Mouse (Mus musculus) forebrain, embryonic 11.5 days (tissue): ENCODE data around the gene Lhfp. TPM values are rescaled to one million over a fixed set of nuclear protein-coding genes. Genes with fewer than 3 reads are reported as not detected.

Source experiments
- ATAC-seq: fragments of 200-750 bp; cut with Nextera tagmentation; replicated peaks from 2 replicates; pipeline ENCODE4 v1.8.0; 2017; ENCODE audit warnings: moderate TSS enrichment; ENCODE audit not compliant: low FRiP score
- DNase-seq: peaks from one replicate; pipeline ENCODE4 v3.0.0-alpha.2; 2017; ENCODE audit warnings: low spot score
- H3K27ac ChIP-seq: fragments of 300-500 bp; sonication (generic); 2 replicates; pipeline ENCODE4 v1.5.1; 2014; ENCODE audit warnings: low read depth, low read length
- H3K27me3 ChIP-seq: fragments of 300-500 bp; sonication (generic); 2 replicates; pipeline ENCODE4 v1.6.1; 2014; ENCODE audit warnings: mild to moderate bottlenecking, low read length, mixed read lengths; ENCODE audit not compliant: control insufficient read depth, insufficient read depth
- H3K36me3 ChIP-seq: fragments of 300-500 bp; sonication (generic); 2 replicates; pipeline ENCODE4 v1.6.1; 2014; ENCODE audit warnings: mild to moderate bottlenecking, low read length, moderate library complexity, mixed read lengths; ENCODE audit not compliant: control insufficient read depth, insufficient read depth
- H3K4me1 ChIP-seq: fragments of 300-500 bp; sonication (generic); replicated peaks from 2 replicates; pipeline ENCODE4 v1.6.1; 2014; ENCODE audit warnings: low read length, mixed read lengths; ENCODE audit not compliant: control insufficient read depth, insufficient read depth
- H3K4me2 ChIP-seq: fragments of 300-500 bp; sonication (generic); 2 replicates; pipeline ENCODE4 v1.6.1; 2014; ENCODE audit warnings: low read depth, mild to moderate bottlenecking, low read length, moderate library complexity, mixed read lengths; ENCODE audit not compliant: severe bottlenecking
- H3K4me3 ChIP-seq: fragments of 300-500 bp; sonication (generic); 2 replicates; pipeline ENCODE4 v1.5.1; 2014; ENCODE audit warnings: low read depth, low read length
- H3K9ac ChIP-seq: fragments of 300-500 bp; sonication (generic); 2 replicates; pipeline ENCODE4 v1.6.1; 2014; ENCODE audit warnings: low read length
- H3K9me3 ChIP-seq: fragments of 300-500 bp; sonication (generic); 2 replicates; pipeline ENCODE4 v1.6.1; 2016; ENCODE audit warnings: low read length, mixed read lengths; ENCODE audit not compliant: control insufficient read depth
- WGBS: fragments of 180-500 bp; shearing (Covaris S2); extraction: QIAGEN DNeasy Blood & Tissue Kit; methylation state at CpG from one replicate; pipeline ENCODE4 v1.1.7; 2014; 5-methylcytosine and 5-hydroxymethylcytosine counted together
- polyA plus RNA-seq: library from polyadenylated mRNA; unstranded; fragments of >200 nt; fragmentation: Nextera tagmentation; extraction: Ambion mirVana; gene quantifications from 2 replicates; pipeline ENCODE4 v1.2.1, GENCODE M21; 2014

Lhfp gene
- polyA plus RNA-seq, 1 experiment from 2014 or later = 24.8 TPM

- Histone ChIP-seq H3K27me3 (no peaks in the 10 kb centered on the region), H3K9me3 (no peaks in the 10 kb centered on the region), H3K36me3 (no peaks in the 10 kb centered on the region), H3K4me3 (no peak overlapping the region), H3K27ac (no peak overlapping the region), H3K4me1 (no peaks in the 10 kb centered on the region), H3K9ac (no peak overlapping the region), H3K4me2 (no peak overlapping the region)
- no peak for ATAC-seq
- 86% methylated on average over 3 of the region's 3 CpGs for WGBS
- DNase-seq = no peak
Observed at GRCm38 (mm10) chr3:53292474-53292873, 251.1 kb downstream of the Lhfp start.

GRCm38 (mm10) chr3:53292979-53293378, 251.7 kb downstream of the Lhfp start:
- DNase-seq = no peak
- H3K9me3 ChIP-seq = no peaks in the 10 kb centered on the region
- no peak overlapping the region for H3K4me3 ChIP-seq
- H3K9ac ChIP-seq = no peak overlapping the region
- 93% methylated on average over 4 of the region's 4 CpGs for WGBS
- no peaks in the 10 kb centered on the region for H3K36me3 ChIP-seq
- H3K4me2 ChIP-seq = no peak overlapping the region
- no peaks in the 10 kb centered on the region for H3K4me1 ChIP-seq
- ATAC-seq = no peak
- H3K27ac ChIP-seq = no peak overlapping the region
- no peaks in the 10 kb centered on the region for H3K27me3 ChIP-seq

- no peak overlapping the region for H3K4me3 ChIP-seq
- no peak for DNase-seq
- 84% methylated on average over 4 of the region's 4 CpGs for WGBS
- no peak for ATAC-seq
- H3K9me3 ChIP-seq = no peaks in the 10 kb centered on the region
- no peaks in the 10 kb centered on the region for H3K36me3 ChIP-seq
- no peaks in the 10 kb centered on the region for H3K27me3 ChIP-seq
- H3K4me1 ChIP-seq = no peaks in the 10 kb centered on the region
- H3K9ac ChIP-seq = no peak overlapping the region
- H3K27ac ChIP-seq = no peak overlapping the region
- H3K4me2 ChIP-seq = no peak overlapping the region
Observed at GRCm38 (mm10) chr3:53293901-53294433, 252.6 kb downstream of the Lhfp start.

GRCm38 (mm10) chr3:53294855-53295254, 253.5 kb downstream of the Lhfp start:
- Histone ChIP-seq H3K36me3 (no peaks in the 10 kb centered on the region), H3K9me3 (no peaks in the 10 kb centered on the region), H3K27me3 (no peaks in the 10 kb centered on the region), H3K4me2 (no peak overlapping the region), H3K4me1 (no peaks in the 10 kb centered on the region), H3K27ac (no peak overlapping the region), H3K4me3 (no peak overlapping the region), H3K9ac (no peak overlapping the region)
- 39% methylated on average over 6 of the region's 6 CpGs for WGBS
- DNase-seq (peak; percentile 52), ATAC-seq (no peak)

DNA sequence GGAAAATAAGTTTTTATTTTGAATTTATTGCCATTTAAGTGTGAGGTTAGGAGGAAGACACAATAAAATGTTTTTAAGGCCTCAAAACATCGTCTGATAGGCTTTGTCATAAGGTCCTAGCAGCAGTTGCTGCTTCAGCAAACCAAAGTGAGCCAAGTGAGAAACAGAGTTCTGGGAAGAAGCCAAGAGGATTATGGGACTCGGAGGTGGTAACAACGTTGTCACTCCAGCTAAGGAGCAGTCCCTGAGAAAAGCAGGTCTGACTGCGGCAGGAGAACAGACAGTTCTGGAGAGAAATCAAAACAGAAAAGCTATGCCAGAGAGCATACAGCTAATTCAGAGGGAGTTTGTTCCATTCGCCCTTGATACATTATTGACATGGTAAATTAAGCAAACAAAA, 260.5 kb downstream of the Lhfp start:
- H3K4me1 ChIP-seq = no peaks in the 10 kb centered on the region
- 78% methylated on average over 5 of the region's 5 CpGs for WGBS
- no peak overlapping the region for H3K9ac ChIP-seq
- no peak overlapping the region for H3K4me2 ChIP-seq
- H3K27ac ChIP-seq = no peak overlapping the region
- H3K36me3 ChIP-seq = no peaks in the 10 kb centered on the region
- H3K27me3 ChIP-seq = no peaks in the 10 kb centered on the region
- ATAC-seq (no peak), DNase-seq (no peak)
- peaks cover 3% of the 10 kb centered on the region; the same call in 1 of the 2 replicates for H3K9me3 ChIP-seq
- H3K4me3 ChIP-seq = no peak overlapping the region

DNA sequence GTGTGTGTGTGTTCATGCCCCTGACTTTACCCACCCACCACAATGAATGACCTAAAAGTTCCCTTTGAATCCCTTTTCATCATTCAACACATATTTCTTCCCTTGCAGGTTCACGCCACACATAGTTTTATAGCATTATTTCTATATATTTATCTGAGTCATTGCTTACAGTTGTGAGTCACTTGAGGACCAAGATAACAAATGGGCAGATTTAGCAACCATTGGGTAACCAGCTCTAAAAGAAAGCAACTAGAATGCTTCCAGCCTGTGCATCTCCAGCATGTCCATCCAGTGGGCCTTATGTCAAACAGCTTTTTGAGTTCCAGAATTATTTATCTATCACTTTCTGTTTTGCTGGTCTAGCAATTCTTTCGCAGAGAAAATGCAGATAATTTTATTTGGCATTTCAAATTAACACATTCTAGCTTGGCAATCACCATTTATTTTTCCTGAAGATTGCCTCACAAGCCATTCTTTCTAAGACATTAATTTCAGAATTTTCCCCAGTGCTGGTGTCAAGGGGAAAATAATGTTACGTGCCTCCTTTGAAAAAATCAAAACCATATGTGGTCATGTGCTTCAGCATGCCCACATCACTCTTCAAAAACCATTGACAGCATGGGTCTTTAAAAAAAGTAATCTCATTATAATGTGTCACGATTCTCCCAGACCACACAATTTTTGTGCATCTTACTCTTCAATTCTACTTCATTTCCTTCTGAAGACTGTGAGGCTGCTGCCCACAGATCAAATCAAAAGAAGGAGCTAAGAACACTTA, 263.0 kb downstream of the Lhfp start:
- no peak overlapping the region for H3K27ac ChIP-seq
- DNase-seq (no peak), ATAC-seq (no peak)
- H3K9me3 ChIP-seq = peaks cover 3% of the 10 kb centered on the region; the same call in 1 of the 2 replicates
- no peak overlapping the region for H3K4me2 ChIP-seq
- 78% methylated on average over 4 of the region's 4 CpGs for WGBS
- no peaks in the 10 kb centered on the region for H3K4me1 ChIP-seq
- no peak overlapping the region for H3K9ac ChIP-seq
- H3K4me3 ChIP-seq = no peak overlapping the region
- H3K36me3 ChIP-seq = no peaks in the 10 kb centered on the region
- H3K27me3 ChIP-seq = no peaks in the 10 kb centered on the region

GRCm38 (mm10) chr3:53305860-53306259, 264.5 kb downstream of the Lhfp start:
- 76% methylated on average over 1 of the region's 1 CpGs for WGBS
- H3K27me3 ChIP-seq = no peaks in the 10 kb centered on the region
- peaks cover 3% of the 10 kb centered on the region; the same call in 1 of the 2 replicates for H3K9me3 ChIP-seq
- H3K27ac ChIP-seq = no peak overlapping the region
- no peak overlapping the region for H3K4me3 ChIP-seq
- H3K9ac ChIP-seq = no peak overlapping the region
- no peaks in the 10 kb centered on the region for H3K4me1 ChIP-seq
- H3K4me2 ChIP-seq = no peak overlapping the region
- no peaks in the 10 kb centered on the region for H3K36me3 ChIP-seq
- ATAC-seq (no peak), DNase-seq (no peak)

DNA sequence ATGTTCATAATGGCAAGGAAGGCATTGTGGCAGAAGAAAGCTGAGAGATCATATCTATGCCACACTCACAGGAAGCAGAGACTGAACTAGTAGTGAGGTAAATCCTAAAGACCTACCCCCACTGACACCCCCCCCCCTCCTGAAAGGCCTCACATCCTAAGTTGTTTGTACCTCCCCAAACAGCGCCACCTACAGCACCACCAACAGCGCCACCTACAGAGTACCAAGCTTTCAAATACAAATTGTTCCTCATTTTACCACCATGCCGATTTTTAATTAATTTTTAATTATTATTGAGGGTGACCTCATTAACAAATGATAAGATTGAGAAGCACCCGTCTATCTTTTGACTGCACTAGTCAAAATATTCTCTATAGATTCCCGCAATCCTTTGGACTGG, 267.3 kb downstream of the Lhfp start:
- Histone ChIP-seq H3K4me2 (no peak overlapping the region), H3K4me3 (no peak overlapping the region), H3K4me1 (no peaks in the 10 kb centered on the region), H3K9me3 (peaks cover 3% of the 10 kb centered on the region; the same call in 1 of the 2 replicates), H3K36me3 (no peaks in the 10 kb centered on the region), H3K27me3 (no peaks in the 10 kb centered on the region), H3K9ac (no peak overlapping the region), H3K27ac (no peak overlapping the region)
- ATAC-seq (no peak), DNase-seq (no peak)
- 55% methylated on average over 5 of the region's 5 CpGs for WGBS

GRCm38 (mm10) chr3:53310093-53310492, 268.8 kb downstream of the Lhfp start:
- H3K4me1 ChIP-seq = no peaks in the 10 kb centered on the region
- ATAC-seq = no peak
- no peak overlapping the region for H3K4me2 ChIP-seq
- H3K9me3 ChIP-seq = peaks cover 3% of the 10 kb centered on the region; the same call in 1 of the 2 replicates
- H3K4me3 ChIP-seq = no peak overlapping the region
- DNase-seq = no peak
- no peaks in the 10 kb centered on the region for H3K36me3 ChIP-seq
- no peaks in the 10 kb centered on the region for H3K27me3 ChIP-seq
- no peak overlapping the region for H3K9ac ChIP-seq
- 84% methylated on average over 4 of the region's 4 CpGs for WGBS
- H3K27ac ChIP-seq = no peak overlapping the region
